Mouse (Mus musculus) ES-E14 (cell line): ENCODE results near the gene Brca2.

Source experiments
- CHD2 ChIP-seq: IDR thresholded peaks from 2 replicates; pipeline ENCODE4 v1.6.1; 2014; ENCODE audit warnings: mild to moderate bottlenecking, low read depth, low read length, inconsistent platforms
- HCFC1 ChIP-seq: IDR thresholded peaks from 2 replicates; pipeline ENCODE4 v1.6.1; 2012; ENCODE audit warnings: low read length, inconsistent platforms, borderline replicate concordance; ENCODE audit not compliant: insufficient read depth
- MAFK ChIP-seq: IDR thresholded peaks from 2 replicates; pipeline ENCODE4 v1.6.1; 2014; ENCODE audit warnings: mild to moderate bottlenecking, low read depth, low read length, inconsistent platforms; ENCODE audit not compliant: insufficient read depth
- ZC3H11A ChIP-seq: IDR thresholded peaks from 2 replicates; pipeline ENCODE4 v1.6.1; 2012; ENCODE audit warnings: low read depth, mild to moderate bottlenecking, inconsistent platforms, low read length, borderline replicate concordance
- ZNF384 ChIP-seq: IDR thresholded peaks from 2 replicates; pipeline ENCODE4 v1.6.1; 2012; ENCODE audit warnings: low read depth, low read length, inconsistent platforms

DNA sequence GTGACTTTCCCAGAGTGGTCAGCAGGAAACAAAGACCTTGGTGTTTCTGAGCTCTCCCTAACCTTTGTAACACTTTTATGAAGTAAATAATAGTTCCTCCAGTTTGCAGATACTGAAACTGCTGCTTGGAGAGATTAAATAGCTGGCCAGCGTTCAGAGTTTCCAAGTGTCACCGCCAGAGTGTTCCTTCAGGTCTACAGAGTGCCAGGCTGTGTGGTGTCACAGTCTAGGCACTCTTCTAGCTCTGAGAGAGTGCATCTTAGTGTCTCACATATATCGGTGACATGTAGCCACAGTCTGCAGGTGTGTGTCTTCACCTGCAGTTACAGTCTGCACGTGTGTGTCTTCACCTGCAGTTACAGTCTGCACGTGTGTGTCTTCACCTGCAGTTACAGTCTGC is 60.8 kb downstream of the Brca2 start:
- TF ChIP-seq HCFC1 (no peak), CHD2 (no peak), MAFK (no peak), ZNF384 (no peak), ZC3H11A (no peak)
